Mouse (Mus musculus): ENCODE results near the gene Nudt17. TPM values are rescaled to one million over a fixed set of nuclear protein-coding genes. Genes with fewer than 3 reads are reported as not detected.
A peak's percentile ranks its signal among the peaks of the same experiment; 100 is the strongest.

Nudt17 gene
- polyA plus RNA-seq, 1 experiment from 2014 or later = 8.7 TPM

DNA sequence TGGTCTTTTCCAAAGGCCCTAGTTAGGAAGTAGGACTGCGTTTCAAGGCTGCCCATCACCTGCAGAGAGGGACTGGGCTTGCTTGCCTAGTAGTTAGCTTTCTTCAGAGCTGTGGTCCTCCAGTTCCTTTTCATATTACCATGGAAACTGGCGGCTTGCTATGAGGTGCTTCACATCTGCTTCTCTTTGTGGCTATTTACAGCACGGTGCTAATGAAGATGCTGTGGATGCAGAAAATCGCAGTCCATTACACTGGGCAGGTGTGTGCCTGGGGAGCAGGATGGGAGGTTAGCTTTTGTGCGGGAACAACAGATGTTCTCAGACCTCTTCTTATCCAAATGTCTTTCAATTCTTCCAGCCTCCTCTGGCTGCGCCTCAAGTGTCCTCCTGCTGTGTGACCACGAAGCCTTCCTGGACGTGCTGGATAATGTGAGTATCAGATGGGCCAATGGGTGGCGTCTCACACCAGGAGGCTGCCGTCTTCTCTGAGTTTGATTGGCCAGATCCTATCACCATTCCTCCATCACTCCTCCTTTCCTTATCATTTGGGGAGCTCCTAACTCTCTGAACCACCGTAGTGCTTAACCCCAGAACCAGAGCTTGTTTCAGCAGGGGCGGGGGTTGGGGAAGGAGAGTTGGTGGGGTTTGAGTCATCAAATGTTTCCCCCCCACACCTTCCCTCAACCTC is 27.9 kb downstream of the Nudt17 start:
- Histone ChIP-seq H3K4me3 (replicated peaks) (no peak overlapping the region), H3K36me3 (replicated peaks) (no peaks in the 10 kb centered on the region), H3K4me1 (peaks cover 9% of the 10 kb centered on the region; the same call in 1 of the 2 replicates), H3K9ac (no peak overlapping the region), H3K4me2 (no peak overlapping the region), H3K9me3 (no peaks in the 10 kb centered on the region), H3K27me3 (peaks cover 47% of the 10 kb centered on the region), H3K27ac (no peak overlapping the region)
- ATAC-seq (ENCODE audit: low FRiP score) = 0 out of 2 replicates have a peak, but pooled peaks have one; percentile 30
- 18% methylated on average over 12 of the region's 12 CpGs for WGBS

DNA sequence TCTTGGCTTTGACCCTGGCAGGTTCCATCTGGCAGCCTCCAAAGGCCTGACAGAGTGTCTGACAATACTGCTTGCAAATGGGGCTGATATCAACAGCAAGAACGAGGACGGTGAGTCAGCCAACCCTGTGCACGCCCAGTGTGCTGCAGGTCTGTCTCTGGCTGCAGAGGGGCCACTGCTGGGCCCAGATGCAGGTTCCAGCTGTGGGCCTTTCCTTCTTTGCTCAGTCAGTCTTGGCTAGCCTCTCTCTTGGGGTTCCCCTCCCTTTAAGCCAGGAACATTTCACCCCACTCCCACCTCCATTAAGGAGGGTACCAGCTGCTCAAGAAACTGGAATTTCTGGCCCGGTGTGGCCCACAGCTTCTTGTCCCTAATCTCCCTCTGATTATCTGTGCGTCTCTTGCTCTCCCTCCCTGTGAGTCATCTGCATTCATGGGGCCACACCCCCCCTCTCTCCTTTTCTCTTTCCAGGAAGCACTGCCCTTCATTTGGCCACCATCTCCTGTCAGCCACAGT is 29.1 kb downstream of the Nudt17 start:
- Histone ChIP-seq H3K9ac (no peak overlapping the region), H3K4me1 (peaks cover 9% of the 10 kb centered on the region; the same call in 1 of the 2 replicates), H3K4me3 (replicated peaks) (no peak overlapping the region), H3K27ac (no peak overlapping the region), H3K9me3 (no peaks in the 10 kb centered on the region), H3K4me2 (no peak overlapping the region), H3K36me3 (replicated peaks) (no peaks in the 10 kb centered on the region), H3K27me3 (peaks cover 38% of the 10 kb centered on the region)
- 21% methylated on average over 5 of the region's 5 CpGs for WGBS
- ATAC-seq (ENCODE audit: low FRiP score) = no peak

DNA sequence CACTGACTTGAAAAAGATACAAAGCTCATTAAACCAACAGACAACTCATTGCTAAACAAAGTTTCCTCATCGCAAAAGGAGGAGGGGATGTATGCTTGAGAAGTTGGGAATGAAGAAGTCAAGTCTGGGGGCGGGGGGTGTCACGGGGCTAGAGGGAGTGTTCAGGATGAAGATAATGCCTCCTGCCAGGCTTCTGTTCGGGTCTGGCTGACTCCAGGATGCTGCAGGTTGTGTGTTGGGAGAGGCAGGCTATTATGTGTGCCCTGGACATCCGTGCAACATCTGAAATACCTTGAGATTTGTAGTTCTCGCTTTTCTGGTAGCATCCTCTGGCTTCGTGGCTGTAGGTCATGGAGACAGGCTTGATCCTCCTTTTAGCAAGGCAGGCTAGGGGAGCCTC is 29.9 kb downstream of the Nudt17 start:
- Histone ChIP-seq H3K27me3 (peaks cover 33% of the 10 kb centered on the region; the same call in 1 of the 2 replicates), H3K4me3 (replicated peaks) (no peak overlapping the region), H3K4me2 (no peak overlapping the region), H3K4me1 (peaks cover 9% of the 10 kb centered on the region; the same call in 1 of the 2 replicates), H3K9me3 (no peaks in the 10 kb centered on the region), H3K27ac (no peak overlapping the region), H3K9ac (no peak overlapping the region), H3K36me3 (replicated peaks) (no peaks in the 10 kb centered on the region)
- WGBS = 64% methylated on average over 7 of the region's 7 CpGs
- no peak for ATAC-seq (ENCODE audit: low FRiP score)

DNA sequence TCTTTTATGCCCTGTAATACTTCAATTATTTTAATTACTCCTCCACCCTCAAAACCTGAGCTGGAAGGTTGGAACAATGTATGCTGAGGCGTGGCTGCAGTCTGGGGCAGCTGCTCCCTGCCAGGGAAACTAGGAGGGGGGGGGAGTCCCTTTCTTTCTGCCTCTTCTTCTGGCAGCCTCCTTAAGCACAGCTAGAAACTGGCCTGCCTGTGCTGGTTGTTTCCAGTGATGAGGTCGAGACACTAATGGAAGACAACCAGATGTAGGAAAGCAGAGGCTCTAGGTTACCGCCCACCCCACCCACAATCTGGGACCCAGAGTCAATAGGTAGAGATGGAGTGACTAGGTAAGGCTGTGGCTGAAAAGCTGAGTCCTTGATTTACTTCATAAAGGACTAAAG is 32.7 kb downstream of the Nudt17 start:
- 31% methylated on average over 3 of the region's 3 CpGs for WGBS
- no peak for ATAC-seq (ENCODE audit: low FRiP score)

GRCm38 (mm10) chr3:96675171-96675570 is 33.2 kb downstream of the Nudt17 start:
- Histone ChIP-seq H3K4me2 (no peak overlapping the region), H3K27ac (no peak overlapping the region), H3K27me3 (peaks cover 30% of the 10 kb centered on the region), H3K4me3 (replicated peaks) (no peak overlapping the region), H3K9ac (no peak overlapping the region), H3K4me1 (peaks cover 7% of the 10 kb centered on the region), H3K36me3 (replicated peaks) (no peaks in the 10 kb centered on the region), H3K9me3 (no peaks in the 10 kb centered on the region)
- WGBS = 77% methylated on average over 3 of the region's 3 CpGs
- no peak for ATAC-seq (ENCODE audit: low FRiP score)

More for the DNA sequence above, 32.7 kb downstream of the Nudt17 start:
- Histone ChIP-seq H3K4me2 (no peak overlapping the region), H3K4me1 (peaks cover 9% of the 10 kb centered on the region; the same call in 1 of the 2 replicates), H3K27me3 (peaks cover 31% of the 10 kb centered on the region), H3K9me3 (no peaks in the 10 kb centered on the region), H3K4me3 (replicated peaks) (no peak overlapping the region), H3K9ac (no peak overlapping the region), H3K36me3 (replicated peaks) (no peaks in the 10 kb centered on the region), H3K27ac (no peak overlapping the region)

GRCm38 (mm10) chr3:96674442-96674841 is 33.9 kb downstream of the Nudt17 start:
- Histone ChIP-seq H3K4me2 (no peak overlapping the region), H3K4me3 (replicated peaks) (no peak overlapping the region), H3K9ac (no peak overlapping the region), H3K27ac (no peak overlapping the region), H3K27me3 (peaks cover 23% of the 10 kb centered on the region), H3K9me3 (no peaks in the 10 kb centered on the region), H3K4me1 (peaks cover 8% of the 10 kb centered on the region), H3K36me3 (replicated peaks) (no peaks in the 10 kb centered on the region)
- 76% methylated on average over 8 of the region's 8 CpGs for WGBS
- no peak for ATAC-seq (ENCODE audit: low FRiP score)

DNA sequence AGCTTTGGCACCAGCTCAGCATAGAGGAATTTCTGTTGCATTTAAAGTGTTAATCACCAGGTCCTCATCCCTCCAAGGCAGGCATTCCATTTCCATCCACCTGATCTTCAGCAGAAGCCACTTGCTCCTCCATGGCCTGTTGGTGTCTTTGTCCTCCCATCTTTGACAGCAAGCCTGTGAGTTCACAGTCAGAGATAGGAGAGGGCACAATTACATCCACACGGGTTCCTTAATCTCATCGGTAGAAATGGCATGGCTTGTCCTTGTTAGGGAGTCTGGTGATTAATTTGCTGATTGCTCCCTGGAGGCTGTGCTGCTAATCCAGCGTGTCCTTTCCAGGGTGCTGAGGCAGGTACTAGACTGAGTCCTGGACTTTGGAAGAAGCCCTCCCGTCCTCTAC is 34.8 kb downstream of the Nudt17 start:
- H3K4me1 ChIP-seq = peaks cover 8% of the 10 kb centered on the region
- H3K9ac ChIP-seq = no peak overlapping the region
- WGBS = 69% methylated on average over 4 of the region's 4 CpGs
- H3K4me3 ChIP-seq (replicated peaks) = no peak overlapping the region
- H3K9me3 ChIP-seq = no peaks in the 10 kb centered on the region
- no peak overlapping the region for H3K4me2 ChIP-seq
- H3K27ac ChIP-seq = no peak overlapping the region
- no peaks in the 10 kb centered on the region for H3K36me3 ChIP-seq (replicated peaks)
- peaks cover 18% of the 10 kb centered on the region for H3K27me3 ChIP-seq
- no peak for ATAC-seq (ENCODE audit: low FRiP score)

- Histone ChIP-seq H3K27ac (no peak overlapping the region), H3K9ac (no peak overlapping the region), H3K9me3 (no peaks in the 10 kb centered on the region), H3K36me3 (replicated peaks) (no peaks in the 10 kb centered on the region), H3K27me3 (peaks cover 12% of the 10 kb centered on the region), H3K4me3 (replicated peaks) (no peak overlapping the region), H3K4me1 (peaks cover 8% of the 10 kb centered on the region), H3K4me2 (no peak overlapping the region)
- 90% methylated on average over 5 of the region's 5 CpGs for WGBS
- no peak for ATAC-seq (ENCODE audit: low FRiP score)
Measured at GRCm38 (mm10) chr3:96671519-96671918, 36.8 kb downstream of the Nudt17 start.

- 5% methylated on average over 35 of the region's 35 CpGs for WGBS
- peaks cover 12% of the 10 kb centered on the region for H3K27me3 ChIP-seq
- peaks cover 3% of the 10 kb centered on the region; the same call in 1 of the 2 replicates for H3K4me1 ChIP-seq
- H3K27ac ChIP-seq = no peak within 1 kb of the TSS
- H3K9me3 ChIP-seq = no peaks in the 10 kb centered on the region
- ATAC-seq (ENCODE audit: low FRiP score) = peak; percentile 84
- H3K4me2 ChIP-seq = peak within 1 kb of the TSS; percentile 77
- H3K4me3 ChIP-seq (replicated peaks) = peak within 1 kb of the TSS; percentile 40
- H3K9ac ChIP-seq = peak within 1 kb of the TSS; percentile 49
- no peaks in the 10 kb centered on the region for H3K36me3 ChIP-seq (replicated peaks)
Measured at GRCm38 (mm10) chr3:96669727-96670468, 38.5 kb downstream of the Nudt17 start, which contains the start of gene Ankrd35. TSS of gene Ankrd35 (plus strand) at chr3:96670131.

GRCm38 (mm10) chr3:96668424-96669067 is 39.8 kb downstream of the Nudt17 start:
- ATAC-seq (ENCODE audit: low FRiP score) = no peak
- Histone ChIP-seq H3K4me2 (no peak overlapping the region), H3K4me1 (peaks cover 7% of the 10 kb centered on the region), H3K9ac (no peak overlapping the region), H3K4me3 (replicated peaks) (no peak overlapping the region), H3K9me3 (no peaks in the 10 kb centered on the region), H3K27me3 (peaks cover 16% of the 10 kb centered on the region), H3K27ac (no peak overlapping the region), H3K36me3 (replicated peaks) (no peaks in the 10 kb centered on the region)
- WGBS = 93% methylated on average over 5 of the region's 5 CpGs

GRCm38 (mm10) chr3:96667316-96667715 is 41.0 kb downstream of the Nudt17 start:
- Histone ChIP-seq H3K27ac (no peak overlapping the region), H3K4me1 (peaks cover 15% of the 10 kb centered on the region), H3K36me3 (replicated peaks) (no peaks in the 10 kb centered on the region), H3K4me2 (no peak overlapping the region), H3K9ac (no peak overlapping the region), H3K9me3 (no peaks in the 10 kb centered on the region), H3K27me3 (peaks cover 16% of the 10 kb centered on the region), H3K4me3 (replicated peaks) (no peak overlapping the region)
- WGBS = 43% methylated on average over 1 of the region's 1 CpGs
- ATAC-seq (ENCODE audit: low FRiP score) = no peak

DNA sequence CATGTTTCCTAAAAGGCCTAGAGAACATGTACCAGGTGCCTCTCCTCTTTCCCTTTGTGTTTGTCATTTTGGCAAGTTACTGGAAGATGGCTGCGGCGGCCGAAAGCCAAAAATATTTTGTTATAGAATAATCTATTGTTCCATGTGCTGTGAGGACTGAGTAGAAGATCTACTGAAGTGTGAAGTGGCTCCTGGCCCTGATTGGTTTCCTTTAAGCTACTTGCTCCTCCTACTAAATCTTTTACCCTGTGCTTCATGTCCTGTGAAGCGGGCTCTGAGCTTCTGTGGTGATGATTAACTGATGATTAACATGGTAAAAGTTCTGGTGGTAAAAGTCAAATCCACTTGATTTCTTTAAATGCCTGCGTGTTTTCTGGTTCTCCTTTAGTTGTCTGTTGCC is 41.4 kb downstream of the Nudt17 start:
- Histone ChIP-seq H3K4me2 (no peak overlapping the region), H3K4me3 (replicated peaks) (no peak overlapping the region), H3K27me3 (peaks cover 16% of the 10 kb centered on the region), H3K9me3 (no peaks in the 10 kb centered on the region), H3K27ac (no peak overlapping the region), H3K4me1 (peaks cover 15% of the 10 kb centered on the region), H3K36me3 (replicated peaks) (no peaks in the 10 kb centered on the region), H3K9ac (no peak overlapping the region)
- no peak for ATAC-seq (ENCODE audit: low FRiP score)
- WGBS = 100% methylated on average over 5 of the region's 5 CpGs
